Mouse (Mus musculus) heart, adult 2 months (tissue): ENCODE results near the gene Umad1. TPM values are rescaled to one million over a fixed set of nuclear protein-coding genes. Genes with fewer than 3 reads are reported as not detected.
A peak's percentile ranks its signal among the peaks of the same experiment; 100 is the strongest.

Experiments used
- DNase-seq, 2 experiments: peaks; one replicate each; pipeline ENCODE4 v3.0.0; 2021
- H3K27ac ChIP-seq: fragments of 200-600 bp; 2 replicates; pipeline ENCODE4 v1.8.1; 2022
- H3K27me3 ChIP-seq: fragments of 200-500 bp; 2 replicates; pipeline ENCODE4 v1.6.1; 2012; ENCODE audit warnings: mild to moderate bottlenecking, low read length, inconsistent platforms, mixed read lengths; ENCODE audit not compliant: control insufficient read depth, insufficient read depth
- H3K36me3 ChIP-seq: fragments of 200-500 bp; 2 replicates; pipeline ENCODE4 v1.6.1; 2012; ENCODE audit warnings: low read length, inconsistent platforms; ENCODE audit not compliant: control insufficient read depth, insufficient read depth
- H3K4me1 ChIP-seq: fragments of 200-500 bp; 2 replicates; pipeline ENCODE4 v1.6.1; 2011; ENCODE audit warnings: low read length; ENCODE audit not compliant: control insufficient read depth, insufficient read depth
- H3K4me3 ChIP-seq: fragments of 200-600 bp; 2 replicates; pipeline ENCODE4 v1.8.1; 2022
- H3K79me2 ChIP-seq: fragments of 200-500 bp; replicated peaks from 2 replicates; pipeline ENCODE4 v1.6.1; 2012; ENCODE audit warnings: mild to moderate bottlenecking, inconsistent platforms, low read length, moderate library complexity, mixed read lengths; ENCODE audit not compliant: control insufficient read depth, insufficient read depth
- H3K9ac ChIP-seq: fragments of 200-500 bp; 2 replicates; pipeline ENCODE4 v1.6.1; 2012; ENCODE audit warnings: low read depth, mild to moderate bottlenecking, control low read depth, inconsistent platforms, low read length, mixed read lengths
- CTCF ChIP-seq: fragments of 200-600 bp; IDR thresholded peaks from 2 replicates; pipeline ENCODE4 v1.8.1; 2022; ENCODE audit warnings: antibody characterized with exemption, mild to moderate bottlenecking, moderate library complexity
- EP300 ChIP-seq: fragments of 200-500 bp; IDR thresholded peaks from 2 replicates; pipeline ENCODE4 v1.6.1; 2011; ENCODE audit warnings: low read depth, low read length, control low read depth; ENCODE audit not compliant: insufficient read depth
- POLR2A ChIP-seq: fragments of 200-500 bp; IDR thresholded peaks from 2 replicates; pipeline ENCODE4 v1.6.1; 2011; ENCODE audit warnings: mild to moderate bottlenecking, low read depth, low read length, control low read depth; ENCODE audit not compliant: insufficient read depth
- WGBS: fragments of 180-500 bp; shearing (Covaris S2); methylation state at CpG from one replicate; pipeline ENCODE4 v1.1.7; 2018; 5-methylcytosine and 5-hydroxymethylcytosine counted together
- intact Hi-C: fragments of 180-260 bp; cut with DNase I; formaldehyde crosslinking; loops from one replicate; pipeline ENCODE4 v1.15.1; 2025
- polyA plus RNA-seq: library from polyadenylated mRNA; depleted of rRNA; stranded (reverse); fragments of >200 nt; gene quantifications from 2 replicates; pipeline ENCODE4 v1.2.3, GENCODE M21; 2012
- total RNA-seq, 2 experiments: library from RNA; stranded (reverse); gene quantifications; 2 replicates each; pipeline ENCODE4 v1.2.3; 2021

Gene Umad1
- total and polyA plus RNA-seq, 3 experiments: 7.3 to 14.0 (median 12.5) TPM

GRCm38 (mm10) chr6:8405844-8406243 is 146.8 kb downstream of the Umad1 start:
- WGBS: 93% methylated on average over 5 of the region's 5 CpGs
- intact Hi-C loops: no loop called here
- no peak for DNase-seq

GRCm38 (mm10) chr6:8408332-8408731 is 149.2 kb downstream of the Umad1 start:
- Histone ChIP-seq H3K4me3 (no peak overlapping the region), H3K36me3 (no peaks in the 10 kb centered on the region), H3K27me3 (no peaks in the 10 kb centered on the region), H3K4me1 (no peaks in the 10 kb centered on the region), H3K9ac (no peak overlapping the region), H3K27ac (no peak overlapping the region), H3K79me2 (no peaks in the 10 kb centered on the region)
- intact Hi-C loops: no loop called here
- TF ChIP-seq EP300 (no peak), POLR2A (no peak), CTCF (no peak)
- 55% methylated on average over 2 of the region's 2 CpGs for WGBS
- DNase-seq: no peak

More at GRCm38 (mm10) chr6:8405844-8406243, 146.8 kb downstream of the Umad1 start:
- no peaks in the 10 kb centered on the region for H3K36me3 ChIP-seq
- H3K4me3 ChIP-seq: no peak overlapping the region
- H3K79me2 ChIP-seq: no peaks in the 10 kb centered on the region
- H3K9ac ChIP-seq: no peak overlapping the region
- H3K27me3 ChIP-seq: no peaks in the 10 kb centered on the region
- no peaks in the 10 kb centered on the region for H3K4me1 ChIP-seq
- no peak overlapping the region for H3K27ac ChIP-seq
- TF ChIP-seq EP300: no peak
- TF ChIP-seq CTCF: no peak
- TF ChIP-seq POLR2A: no peak

GRCm38 (mm10) chr6:8409865-8410264 is 150.8 kb downstream of the Umad1 start:
- H3K4me3 ChIP-seq: no peak overlapping the region
- H3K27ac ChIP-seq: no peak overlapping the region
- H3K79me2 ChIP-seq: no peaks in the 10 kb centered on the region
- no peaks in the 10 kb centered on the region for H3K4me1 ChIP-seq
- no peaks in the 10 kb centered on the region for H3K27me3 ChIP-seq
- H3K36me3 ChIP-seq: no peaks in the 10 kb centered on the region
- TF ChIP-seq EP300 (no peak), POLR2A (no peak), CTCF (no peak)
- H3K9ac ChIP-seq: no peak overlapping the region
- no peak for DNase-seq
- WGBS: 64% methylated on average over 4 of the region's 4 CpGs
- intact Hi-C loops: no loop called here

GRCm38 (mm10) chr6:8412845-8413598 is 153.9 kb downstream of the Umad1 start:
- H3K4me3 ChIP-seq: no peak overlapping the region
- WGBS: 73% methylated on average over 10 of the region's 10 CpGs

GRCm38 (mm10) chr6:8414020-8414419 is 154.9 kb downstream of the Umad1 start:
- no peak for DNase-seq
- no peak overlapping the region for H3K4me3 ChIP-seq
- H3K9ac ChIP-seq: no peak overlapping the region
- intact Hi-C loops: no loop called here
- no peaks in the 10 kb centered on the region for H3K79me2 ChIP-seq
- TF ChIP-seq EP300 (no peak), CTCF (no peak), POLR2A (no peak)
- H3K36me3 ChIP-seq: no peaks in the 10 kb centered on the region
- 83% methylated on average over 9 of the region's 9 CpGs for WGBS
- H3K4me1 ChIP-seq: no peaks in the 10 kb centered on the region; the same call in 1 of the 2 replicates
- H3K27me3 ChIP-seq: no peaks in the 10 kb centered on the region
- H3K27ac ChIP-seq: no peak overlapping the region

More at GRCm38 (mm10) chr6:8412845-8413598, 153.9 kb downstream of the Umad1 start:
- no peaks in the 10 kb centered on the region for H3K27me3 ChIP-seq
- DNase-seq: no peak
- H3K4me1 ChIP-seq: no peaks in the 10 kb centered on the region
- no peak overlapping the region for H3K9ac ChIP-seq
- H3K79me2 ChIP-seq: no peaks in the 10 kb centered on the region
- H3K27ac ChIP-seq: no peak overlapping the region
- H3K36me3 ChIP-seq: no peaks in the 10 kb centered on the region
- no peak for TF ChIP-seq EP300
- TF ChIP-seq CTCF: no peak
- peak; percentile 24; the same call in 1 of the 2 replicates for TF ChIP-seq POLR2A
- intact Hi-C loops: no loop called here

- H3K27ac ChIP-seq: no peak overlapping the region
Observed at GRCm38 (mm10) chr6:8415823-8416222, 156.7 kb downstream of the Umad1 start.

More at GRCm38 (mm10) chr6:8415823-8416222, 156.7 kb downstream of the Umad1 start:
- no peaks in the 10 kb centered on the region for H3K36me3 ChIP-seq
- WGBS: 90% methylated on average over 5 of the region's 5 CpGs
- intact Hi-C loops: no loop called here
- no peak overlapping the region for H3K9ac ChIP-seq
- H3K4me1 ChIP-seq: no peaks in the 10 kb centered on the region; the same call in 1 of the 2 replicates
- no peak for DNase-seq
- H3K4me3 ChIP-seq: no peak overlapping the region
- no peaks in the 10 kb centered on the region for H3K79me2 ChIP-seq
- TF ChIP-seq CTCF (no peak), EP300 (no peak), POLR2A (no peak)
- no peaks in the 10 kb centered on the region for H3K27me3 ChIP-seq
